Mouse (Mus musculus): ENCODE measurements around the gene Hibadh.

DNA sequence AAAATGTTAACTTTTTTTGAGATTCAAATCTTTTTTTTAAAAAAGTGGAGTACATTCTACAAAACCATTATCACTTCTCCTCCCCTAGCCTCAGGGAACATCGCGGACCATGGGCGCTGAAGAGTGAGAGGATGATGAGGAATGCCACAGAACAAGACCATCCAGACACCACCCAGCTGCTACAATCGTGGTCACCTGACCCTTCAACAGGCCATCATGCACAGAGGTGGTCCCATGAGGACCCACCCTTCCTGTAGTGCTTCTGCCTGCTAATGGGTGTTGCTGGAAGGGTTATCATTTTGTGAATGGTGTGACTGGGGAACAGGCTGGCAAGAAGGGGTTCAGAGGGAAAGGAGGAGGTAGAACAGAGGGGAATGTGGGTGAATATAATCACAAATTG lies 2.9 kb downstream of the Hibadh start:
- TF ChIP-seq POLR2A (IDR thresholded peaks at IDR 0.05; ENCODE audit: extremely low read depth, insufficient read depth, low read length): no peak
- TF ChIP-seq CTCF (IDR thresholded peaks at IDR 0.05; ENCODE audit: low read depth, low read length): no peak

Data from liver, adult 2 months (tissue).